Mouse (Mus musculus): Measurements from ENCODE around the gene Vps13d.

Gene Vps13d

GRCm38 (mm10) chr4:145194559-145195162 is at the start of gene Vps13d:
TSS of gene Vps13d (minus strand) at chr4:145195005.
- peak; percentile 89 to 93 for DNase-seq

- no peak for DNase-seq
Observed at GRCm38 (mm10) chr4:145242719-145243350, 48.0 kb upstream of the Vps13d start.

GRCm38 (mm10) chr4:145240723-145241231 is 46.0 kb upstream of the Vps13d start:
- DNase-seq: no peak

- peak; percentile 4 to 5 for DNase-seq
Observed at GRCm38 (mm10) chr4:145239049-145239830, 44.4 kb upstream of the Vps13d start.

- DNase-seq: no peak
Observed at GRCm38 (mm10) chr4:145236027-145236426, 41.2 kb upstream of the Vps13d start.

- DNase-seq: no peak
Observed at GRCm38 (mm10) chr4:145233487-145234228, 38.9 kb upstream of the Vps13d start.

GRCm38 (mm10) chr4:145231732-145232131 is 36.9 kb upstream of the Vps13d start:
- DNase-seq: no peak

GRCm38 (mm10) chr4:145230647-145231046 is 35.8 kb upstream of the Vps13d start:
- no peak for DNase-seq

GRCm38 (mm10) chr4:145229524-145230163 is 34.8 kb upstream of the Vps13d start:
- DNase-seq: no peak

- no peak for DNase-seq
Observed at GRCm38 (mm10) chr4:145229051-145229450, 34.2 kb upstream of the Vps13d start.

- DNase-seq: no peak
Observed at GRCm38 (mm10) chr4:145224613-145225012, 29.8 kb upstream of the Vps13d start.

GRCm38 (mm10) chr4:145222064-145222463 is 27.3 kb upstream of the Vps13d start:
- no peak for DNase-seq

GRCm38 (mm10) chr4:145221379-145221778 is 26.6 kb upstream of the Vps13d start:
- no peak for DNase-seq

- no peak for DNase-seq
Observed at GRCm38 (mm10) chr4:145220001-145220400, 25.2 kb upstream of the Vps13d start.

- DNase-seq: peak in 1 of 2 experiments; percentile 14
Observed at GRCm38 (mm10) chr4:145219240-145219985, 24.6 kb upstream of the Vps13d start.

GRCm38 (mm10) chr4:145217837-145218236 is 23.0 kb upstream of the Vps13d start:
- no peak for DNase-seq

GRCm38 (mm10) chr4:145217046-145217445 is 22.2 kb upstream of the Vps13d start:
- DNase-seq: no peak

GRCm38 (mm10) chr4:145215396-145215795 is 20.6 kb upstream of the Vps13d start:
- DNase-seq: no peak

- DNase-seq: no peak
Observed at GRCm38 (mm10) chr4:145214786-145215174, 20.0 kb upstream of the Vps13d start.

GRCm38 (mm10) chr4:145213999-145214785 is 19.4 kb upstream of the Vps13d start:
- DNase-seq: peak; percentile 72 to 78

- no peak for DNase-seq
Observed at GRCm38 (mm10) chr4:145211076-145211475, 16.3 kb upstream of the Vps13d start.
